Mouse (Mus musculus) kidney, postnatal 4 days (tissue): ENCODE measurements around the gene Tmem150a.

Experiments
- DNase-seq, 2 experiments: peaks; one replicate each; pipeline ENCODE4 v3.0.0; 2021; ENCODE audit warnings: mixed read lengths in 2 of 2

Tmem150a gene

DNA sequence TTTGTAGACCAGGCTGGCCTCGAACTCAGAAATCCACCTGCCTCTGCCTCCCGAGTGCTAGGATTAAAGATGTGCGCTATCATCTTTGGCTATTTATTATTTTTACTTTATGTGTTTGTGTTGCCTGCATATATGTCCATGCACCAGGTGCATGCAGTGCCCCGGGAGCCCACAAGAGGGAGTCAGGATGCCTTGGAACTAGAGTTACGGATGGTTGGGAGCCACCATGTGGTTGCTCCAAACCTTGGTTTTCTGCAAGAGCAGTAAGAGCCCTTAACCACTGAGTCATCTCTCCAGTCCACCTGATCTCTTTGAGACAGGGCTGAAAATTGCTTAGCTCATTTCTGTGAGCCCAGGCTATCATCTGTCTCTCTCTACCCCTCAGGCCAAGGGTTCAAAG is 51.9 kb downstream of the Tmem150a start:
- DNase-seq = peak; percentile 93
